Mouse (Mus musculus) frontal cortex, postnatal 14 days (tissue): ENCODE measurements around the gene Vps35l.

ENCODE experiments used
- DNase-seq, 2 experiments: peaks; one replicate each; pipeline ENCODE4 v3.0.0; 2022; ENCODE audit warnings: low spot score in 2 of 2

Vps35l gene

DNA sequence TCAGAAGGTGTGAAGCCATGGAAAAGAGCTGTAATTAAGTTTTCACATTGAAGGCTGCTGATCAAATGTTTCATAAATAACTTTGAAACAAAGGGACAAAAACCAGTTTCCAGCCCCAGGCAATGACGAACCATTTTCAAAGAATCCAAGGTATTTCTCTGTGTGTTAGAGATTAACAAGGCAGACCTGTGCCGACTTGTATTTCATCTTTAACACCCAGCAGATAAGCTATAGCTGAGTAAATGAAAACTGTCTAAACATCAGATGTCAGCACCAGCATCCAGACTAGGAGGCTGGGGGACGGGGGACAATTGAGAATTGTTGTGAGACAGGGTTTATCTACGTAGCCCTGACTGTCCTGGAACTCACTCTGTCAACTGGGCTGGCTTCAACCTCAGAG is 143.9 kb downstream of the Vps35l start:
- DNase-seq, result no peak

DNA sequence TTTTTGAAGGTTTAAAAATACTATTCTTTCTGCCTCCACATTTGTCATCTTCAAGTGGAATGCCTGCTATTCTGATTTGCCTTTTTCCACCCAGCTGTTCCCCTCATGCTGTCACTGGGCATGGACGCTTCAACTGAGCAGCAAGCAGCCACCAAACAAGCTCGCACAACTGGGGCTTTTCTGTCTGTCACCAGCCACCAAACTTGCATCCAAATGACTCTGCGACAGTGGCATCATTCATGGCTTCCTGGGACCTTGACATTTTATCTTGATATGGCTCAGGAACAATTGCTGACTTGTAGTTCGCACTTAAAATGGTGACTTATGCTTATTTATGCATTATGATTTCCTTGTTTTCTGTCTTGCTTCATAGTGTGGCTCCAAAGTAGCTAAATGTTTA is 144.9 kb downstream of the Vps35l start:
- no peak for DNase-seq

DNA sequence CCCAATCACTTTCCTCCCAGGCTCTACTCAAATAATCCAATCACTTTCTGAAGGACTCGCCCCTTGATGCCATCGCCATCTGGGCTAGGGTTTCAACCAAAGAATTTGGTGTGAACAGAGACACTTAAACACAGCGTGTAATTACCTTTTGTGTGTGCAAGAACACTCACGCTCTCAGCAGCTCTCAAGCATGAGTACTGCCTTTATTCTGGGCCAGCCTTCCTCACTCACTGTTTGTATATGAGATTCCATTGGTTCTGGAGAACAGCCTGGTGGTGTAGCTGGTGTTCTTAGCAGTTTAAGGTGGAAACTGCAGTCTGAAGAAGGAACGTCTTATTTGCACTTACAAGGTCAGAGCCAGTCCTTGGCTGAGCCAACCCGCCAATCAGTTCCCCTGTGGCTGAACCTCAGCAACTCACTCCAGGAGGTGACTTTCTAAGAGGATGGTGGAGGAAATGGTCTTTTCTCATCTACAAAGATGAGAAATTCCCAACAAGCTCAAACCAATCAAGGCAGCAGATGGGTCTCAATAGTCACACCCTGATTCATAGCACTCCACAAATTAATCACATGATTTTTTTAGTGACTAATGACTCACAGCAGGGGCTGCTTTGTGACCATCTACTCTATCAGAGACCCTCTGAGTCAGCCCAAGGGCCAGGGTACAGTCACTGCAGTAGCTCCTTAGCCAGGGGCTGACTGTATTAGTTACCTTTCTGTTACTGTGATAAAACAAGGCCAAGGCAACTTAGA is 147.5 kb downstream of the Vps35l start:
- DNase-seq, result no peak

DNA sequence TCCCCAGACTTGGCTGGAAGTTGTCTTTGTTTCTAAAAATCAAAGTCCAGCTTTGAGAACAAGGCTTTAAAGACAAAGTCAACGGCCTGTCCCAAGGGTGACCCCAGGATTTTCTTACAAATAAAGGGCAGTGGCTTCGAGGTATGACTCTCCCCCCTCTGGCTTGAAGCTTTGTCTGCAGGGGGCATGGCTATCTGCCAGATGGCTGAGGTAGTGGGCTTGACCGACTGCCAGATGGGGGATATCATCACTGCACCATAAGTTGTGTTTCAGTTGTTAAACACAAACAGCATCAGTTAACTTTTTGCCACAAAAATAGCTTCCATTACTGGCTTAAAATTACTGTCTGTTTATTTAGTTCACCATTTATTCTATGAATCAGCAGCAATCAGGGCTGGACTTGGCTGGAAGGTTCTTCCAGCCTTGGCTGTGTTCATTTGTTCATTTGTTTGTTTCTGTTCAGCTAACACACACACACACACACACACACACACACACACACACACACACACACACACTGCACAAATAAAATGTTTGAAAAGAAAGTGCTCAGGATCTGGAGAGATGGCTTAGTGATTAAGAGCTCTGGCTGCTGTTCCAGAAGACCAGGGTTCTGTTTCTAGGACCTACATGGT is 149.1 kb downstream of the Vps35l start:
- DNase-seq, result no peak
